Mouse (Mus musculus): Measurements from ENCODE around the gene Gm3448. TPM values are rescaled to one million over a fixed set of nuclear protein-coding genes. Genes with fewer than 3 reads are reported as not detected.
"Not testable (repeated sequence)": the region's sequence is repeated elsewhere in the genome, so short reads cannot be mapped to it uniquely, and the experiment has no call there.

The Gm3448 gene
- polyA plus RNA-seq, 1 experiment: 0.90 TPM

GRCm38 (mm10) chr17:14968373-14968913 is 72.9 kb downstream of the Gm3448 start:
- DNase-seq; H3K4me1 ChIP-seq (ENCODE audit: control insufficient read depth, insufficient read depth, low read length); H3K4me3 ChIP-seq (replicated peaks; ENCODE audit: extremely low read depth, low read depth, low read length): not testable (repeated sequence)
- WGBS: no CpG with 5 or more reads among the region's 6 CpGs

- WGBS: no CpG with 5 or more reads among the region's 44 CpGs
- not testable (repeated sequence) for DNase-seq; H3K4me3 ChIP-seq (replicated peaks; ENCODE audit: extremely low read depth, low read depth, low read length); H3K4me1 ChIP-seq (ENCODE audit: control insufficient read depth, insufficient read depth, low read length)
Observed at GRCm38 (mm10) chr17:14961557-14962154, 79.7 kb downstream of the Gm3448 start.

GRCm38 (mm10) chr17:14960951-14961556 is 80.3 kb downstream of the Gm3448 start, which contains the start of gene Phf10:
Gene Phf10 (minus strand): TSS chr17:14961273.
- H3K4me3 ChIP-seq (replicated peaks; ENCODE audit: extremely low read depth, low read depth, low read length): peak within 1 kb of the TSS; percentile 84
- 4% methylated on average over 56 of the region's 100 CpGs for WGBS
- H3K4me1 ChIP-seq (ENCODE audit: control insufficient read depth, insufficient read depth, low read length): not testable (repeated sequence)
- DNase-seq: peak; percentile 60

- WGBS: under 1% methylated on average over 21 of the region's 23 CpGs
- peak; percentile 31 for DNase-seq
- Histone ChIP-seq H3K4me1 (ENCODE audit: control insufficient read depth, insufficient read depth, low read length) (peaks cover 5% of the 10 kb centered on the region), H3K4me3 (replicated peaks; ENCODE audit: extremely low read depth, low read depth, low read length) (peak overlapping the region; percentile 84)
- TF ChIP-seq POLR2A (IDR thresholded peaks at IDR 0.05; ENCODE audit: borderline replicate concordance, extremely low read depth, low read depth, low read length) (no peak), CTCF (IDR thresholded peaks at IDR 0.05; ENCODE audit: insufficient read depth, low read length) (no peak)
Observed at GRCm38 (mm10) chr17:14960520-14960919, 80.8 kb downstream of the Gm3448 start.

GRCm38 (mm10) chr17:14959979-14960378 is 81.4 kb downstream of the Gm3448 start:
- 30% methylated on average over 3 of the region's 3 CpGs for WGBS
- DNase-seq: no peak
- no peak overlapping the region for H3K4me3 ChIP-seq (replicated peaks; ENCODE audit: extremely low read depth, low read depth, low read length)
- H3K4me1 ChIP-seq (ENCODE audit: control insufficient read depth, insufficient read depth, low read length): peaks cover 5% of the 10 kb centered on the region
- TF ChIP-seq POLR2A (IDR thresholded peaks at IDR 0.05; ENCODE audit: borderline replicate concordance, extremely low read depth, low read depth, low read length) (no peak), CTCF (IDR thresholded peaks at IDR 0.05; ENCODE audit: insufficient read depth, low read length) (no peak)

- Histone ChIP-seq H3K4me1 (ENCODE audit: control insufficient read depth, insufficient read depth, low read length) (peaks cover 5% of the 10 kb centered on the region), H3K4me3 (replicated peaks; ENCODE audit: extremely low read depth, low read depth, low read length) (no peak overlapping the region)
- 84% methylated on average over 5 of the region's 5 CpGs for WGBS
- no peak for DNase-seq
- TF ChIP-seq CTCF (IDR thresholded peaks at IDR 0.05; ENCODE audit: insufficient read depth, low read length) (no peak), POLR2A (IDR thresholded peaks at IDR 0.05; ENCODE audit: borderline replicate concordance, extremely low read depth, low read depth, low read length) (no peak)
Observed at GRCm38 (mm10) chr17:14958686-14959327, 82.5 kb downstream of the Gm3448 start.

- no peak overlapping the region for H3K4me3 ChIP-seq (replicated peaks; ENCODE audit: extremely low read depth, low read depth, low read length)
- no peaks in the 10 kb centered on the region for H3K4me1 ChIP-seq (ENCODE audit: control insufficient read depth, insufficient read depth, low read length)
- no peak for TF ChIP-seq POLR2A (IDR thresholded peaks at IDR 0.05; ENCODE audit: borderline replicate concordance, extremely low read depth, low read depth, low read length)
- 84% methylated on average over 8 of the region's 8 CpGs for WGBS
- no peak for DNase-seq
Observed at GRCm38 (mm10) chr17:14953452-14953851, 87.9 kb downstream of the Gm3448 start.

GRCm38 (mm10) chr17:14949161-14949827 is 92.0 kb downstream of the Gm3448 start:
- no peak for DNase-seq
- H3K4me3 ChIP-seq (replicated peaks; ENCODE audit: extremely low read depth, low read depth, low read length): no peak overlapping the region
- WGBS: 84% methylated on average over 7 of the region's 7 CpGs
- peaks cover 3% of the 10 kb centered on the region for H3K4me1 ChIP-seq (ENCODE audit: control insufficient read depth, insufficient read depth, low read length)
- TF ChIP-seq POLR2A (IDR thresholded peaks at IDR 0.05; ENCODE audit: borderline replicate concordance, extremely low read depth, low read depth, low read length): no peak
- TF ChIP-seq CTCF (IDR thresholded peaks at IDR 0.05; ENCODE audit: insufficient read depth, low read length): no peak

Other genes starting within 250 kb of the Gm3448 start
- gene Wdr27, start 98.4 kb downstream of the Gm3448 start, polyA plus RNA-seq (2012; rRNA removed): 8.8 and 9.0 TPM in 2 replicates
- gene 1600012H06Rik, start 98.4 kb downstream of the Gm3448 start, polyA plus RNA-seq (2012; rRNA removed): 16.8 and 22.2 TPM in 2 replicates
- gene Phf10, start 80.3 kb downstream of the Gm3448 start, polyA plus RNA-seq (2012; rRNA removed): 12.9 and 23.9 TPM in 2 replicates
- gene 9030025P20Rik, start 63.1 kb downstream of the Gm3448 start, polyA plus RNA-seq (2012; rRNA removed): 7.7 and 13.8 TPM in 2 replicates
- 0.73 and 1.2 TPM in 2 replicates for gene Gm3417, start 62.7 kb downstream of the Gm3448 start, polyA plus RNA-seq (2012; rRNA removed)
- gene Gm3435, start 31.4 kb downstream of the Gm3448 start, polyA plus RNA-seq (2012; rRNA removed): 0.53 and 3.1 TPM in 2 replicates
- 31.6 and 50.8 TPM in 2 replicates for gene Ermard, start 329 bp downstream of the Gm3448 start, polyA plus RNA-seq (2012; rRNA removed)
- 0.19 TPM in 1 of 2 replicates, not detected in the other for gene Tcte3, start within 50 bp of the Gm3448 start, polyA plus RNA-seq (2012; rRNA removed)

Measured in lung, adult 2 months (tissue).